Mouse (Mus musculus) gonadal fat pad, adult 2 months (tissue): ENCODE data around the gene Capn11. TPM values are rescaled to one million over a fixed set of nuclear protein-coding genes. Genes with fewer than 3 reads are reported as not detected.

Experiments used
- DNase-seq: peaks from one replicate; pipeline ENCODE4 v3.0.0-alpha.2; 2012; ENCODE audit warnings: low read depth
- polyA plus RNA-seq: library from polyadenylated mRNA; depleted of rRNA; stranded (reverse); fragments of >200 nt; gene quantifications from 2 replicates; pipeline ENCODE4 v1.2.3, GENCODE M21; 2012; rRNA removed

Capn11 gene
- polyA plus RNA-seq, 1 experiment = 0.15 TPM

GRCm38 (mm10) chr17:45582715-45583355 is 76.3 kb downstream of the Capn11 start:
- DNase-seq = no peak

- DNase-seq = no peak
Observed at GRCm38 (mm10) chr17:45582188-45582587, 76.9 kb downstream of the Capn11 start.

GRCm38 (mm10) chr17:45581567-45581983 is 77.5 kb downstream of the Capn11 start:
- no peak for DNase-seq

GRCm38 (mm10) chr17:45580958-45581477 is 78.1 kb downstream of the Capn11 start:
- no peak for DNase-seq

Other genes starting within 250 kb of the Capn11 start
- gene Cdc5l, start 225.6 kb downstream of the Capn11 start, polyA plus RNA-seq = 9.8 and 13.7 TPM in 2 replicates
- 0.19 and 0.35 TPM in 2 replicates for gene Spats1, start 183.9 kb downstream of the Capn11 start, polyA plus RNA-seq
- 9.7 and 9.8 TPM in 2 replicates for gene Aars2, start 152.5 kb downstream of the Capn11 start, polyA plus RNA-seq
- 1.8 and 4.0 TPM in 2 replicates for gene Tcte1, start 135.9 kb downstream of the Capn11 start, polyA plus RNA-seq
- gene Tmem151b, start 109.6 kb downstream of the Capn11 start, polyA plus RNA-seq = 1.0 and 1.6 TPM in 2 replicates
- 5.0 and 6.1 TPM in 2 replicates for gene Nfkbie, start 103.6 kb downstream of the Capn11 start, polyA plus RNA-seq
- 105 and 110 TPM in 2 replicates for gene Slc35b2, start 95.5 kb downstream of the Capn11 start, polyA plus RNA-seq
- gene Hsp90ab1, start 86.1 kb downstream of the Capn11 start, polyA plus RNA-seq = 514 and 597 TPM in 2 replicates
- gene Slc29a1, start 59.7 kb downstream of the Capn11 start, polyA plus RNA-seq = 99.1 and 102 TPM in 2 replicates
- gene Mymx, start 57.2 kb downstream of the Capn11 start, polyA plus RNA-seq = not detected in 2 replicates
- 98.4 and 123 TPM in 2 replicates for gene Mrpl14, start 27.0 kb upstream of the Capn11 start, polyA plus RNA-seq
- gene Tmem63b, start 27.6 kb upstream of the Capn11 start, polyA plus RNA-seq = 64.0 and 70.2 TPM in 2 replicates
- gene 1600014C23Rik, start 74.5 kb upstream of the Capn11 start, polyA plus RNA-seq = 0.98 and 1.2 TPM in 2 replicates